Mouse (Mus musculus) embryonic facial prominence, embryonic 14.5 days (tissue): Measurements from ENCODE around the gene Borcs7. TPM values are rescaled to one million over a fixed set of nuclear protein-coding genes. Genes with fewer than 3 reads are reported as not detected.

ENCODE experiments used
- ATAC-seq: fragments of 200-750 bp; cut with Nextera tagmentation; 2 replicates; pipeline ENCODE4 v1.8.0; 2017; ENCODE audit warnings: low read depth, moderate number of reproducible peaks, moderate TSS enrichment
- DNase-seq: peaks from one replicate; pipeline ENCODE4 v3.0.0-alpha.2; 2015; ENCODE audit warnings: low spot score
- H3K27ac ChIP-seq: fragments of 300-500 bp; sonication (generic); replicated peaks from 2 replicates; pipeline ENCODE4 v1.5.1; 2014; ENCODE audit warnings: low read depth, mild to moderate bottlenecking, low read length, moderate library complexity
- H3K27me3 ChIP-seq: fragments of 300-500 bp; sonication (generic); replicated peaks from 2 replicates; pipeline ENCODE4 v1.6.1; 2014; ENCODE audit warnings: low read length; ENCODE audit not compliant: control insufficient read depth, insufficient read depth
- H3K36me3 ChIP-seq: fragments of 300-500 bp; sonication (generic); 2 replicates; pipeline ENCODE4 v1.6.1; 2014; ENCODE audit warnings: low read length, mixed read lengths; ENCODE audit not compliant: control insufficient read depth, insufficient read depth
- H3K4me1 ChIP-seq: fragments of 300-500 bp; sonication (generic); 2 replicates; pipeline ENCODE4 v1.6.1; 2014; ENCODE audit warnings: antibody characterized with exemption, low read length; ENCODE audit not compliant: control insufficient read depth, insufficient read depth
- H3K4me2 ChIP-seq: fragments of 300-500 bp; sonication (generic); 2 replicates; pipeline ENCODE4 v1.6.1; 2014; ENCODE audit warnings: low read depth, mild to moderate bottlenecking, low read length, moderate library complexity, mixed read lengths
- H3K4me3 ChIP-seq: fragments of 300-500 bp; sonication (generic); 2 replicates; pipeline ENCODE4 v1.5.1; 2014; ENCODE audit warnings: low read depth, mild to moderate bottlenecking, low read length
- H3K9ac ChIP-seq: fragments of 300-500 bp; sonication (generic); 2 replicates; pipeline ENCODE4 v1.6.1; 2014; ENCODE audit warnings: low read depth, mild to moderate bottlenecking, low read length, moderate library complexity, mixed read lengths
- H3K9me3 ChIP-seq: fragments of 300-500 bp; sonication (generic); 2 replicates; pipeline ENCODE4 v1.6.1; 2016; ENCODE audit warnings: low read length; ENCODE audit not compliant: control insufficient read depth
- WGBS: fragments of 180-500 bp; shearing (Covaris S2); extraction: QIAGEN DNeasy Blood & Tissue Kit; methylation state at CpG from one replicate; pipeline ENCODE4 v1.1.7; 2014; 5-methylcytosine and 5-hydroxymethylcytosine counted together
- polyA plus RNA-seq: library from polyadenylated mRNA; unstranded; fragments of >200 nt; fragmentation: Nextera tagmentation; extraction: Ambion mirVana; gene quantifications from 2 replicates; pipeline ENCODE4 v1.2.1, GENCODE M21; 2014

The Borcs7 gene
- polyA plus RNA-seq, 1 experiment from 2014 or later = 14.3 TPM

GRCm38 (mm10) chr19:46752235-46752634 is 62.5 kb downstream of the Borcs7 start:
- ATAC-seq = no peak
- WGBS = 78% methylated on average over 5 of the region's 5 CpGs
- Histone ChIP-seq H3K4me3 (no peak overlapping the region), H3K27ac (no peak overlapping the region), H3K4me2 (no peak overlapping the region), H3K27me3 (no peaks in the 10 kb centered on the region), H3K4me1 (no peaks in the 10 kb centered on the region), H3K9ac (no peak overlapping the region), H3K36me3 (no peaks in the 10 kb centered on the region), H3K9me3 (no peaks in the 10 kb centered on the region)
- DNase-seq = no peak

Other genes with a start within 250 kb of the Borcs7 start
- gene Trim8, start 188.2 kb upstream of the Borcs7 start, polyA plus RNA-seq = 21.5 and 27.1 TPM in 2 replicates
- gene Arl3, start 116.7 kb upstream of the Borcs7 start, polyA plus RNA-seq = 83.7 and 94.0 TPM in 2 replicates
- gene Sfxn2, start 116.5 kb upstream of the Borcs7 start, polyA plus RNA-seq = 16.7 and 19.7 TPM in 2 replicates
- 37.7 and 42.6 TPM in 2 replicates for gene Wbp1l, start 90.8 kb upstream of the Borcs7 start, polyA plus RNA-seq
- gene Cyp17a1, start 16.7 kb upstream of the Borcs7 start, polyA plus RNA-seq = 0.33 and 0.87 TPM in 2 replicates
- gene As3mt, start 17.6 kb downstream of the Borcs7 start, polyA plus RNA-seq = 19.4 and 24.1 TPM in 2 replicates
- 4.2 and 5.1 TPM in 2 replicates for gene Cnnm2, start 71.7 kb downstream of the Borcs7 start, polyA plus RNA-seq